Mouse (Mus musculus) kidney, postnatal 36 days (tissue): Measurements from ENCODE around the gene Nhej1.

ENCODE experiments used
- DNase-seq, 2 experiments: peaks; one replicate each; pipeline ENCODE4 v3.0.0; 2021 to 2022; ENCODE audit warnings: mixed read lengths in 2 of 2

The Nhej1 gene

DNA sequence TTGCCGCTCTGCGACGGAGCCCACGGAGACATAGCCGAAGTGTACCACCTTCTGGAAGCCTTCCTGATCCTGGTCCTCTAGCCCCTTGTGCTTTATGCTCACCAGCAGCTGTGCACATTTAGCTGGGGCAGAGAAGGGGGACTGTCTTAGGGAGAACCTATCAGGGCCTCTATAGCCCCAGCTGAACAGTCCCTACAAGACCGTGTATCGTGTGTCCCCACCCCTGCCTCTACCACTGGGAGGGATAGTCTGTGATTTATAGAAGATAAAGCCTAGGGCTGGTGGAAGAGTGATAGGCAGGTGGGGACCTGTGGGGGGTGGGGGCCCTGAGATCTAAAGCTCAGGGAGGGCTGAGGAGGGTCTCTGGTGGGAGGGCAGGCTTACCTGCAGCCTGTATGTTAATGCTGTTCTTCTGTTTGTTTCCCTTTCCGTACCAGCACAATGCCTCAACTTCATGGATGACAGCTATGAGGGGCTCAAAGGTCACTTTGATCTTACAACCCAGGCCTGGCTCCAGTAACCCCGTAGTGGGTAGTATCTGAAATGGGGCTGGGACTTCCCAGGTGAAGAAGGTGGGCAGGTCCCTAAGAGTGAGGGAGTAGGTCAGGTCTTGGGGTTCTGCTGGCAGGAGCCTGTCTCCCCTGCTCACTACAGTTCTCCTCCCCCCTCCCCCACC is 197.2 kb downstream of the Nhej1 start:
- peak; percentile 13 to 14 for DNase-seq

DNA sequence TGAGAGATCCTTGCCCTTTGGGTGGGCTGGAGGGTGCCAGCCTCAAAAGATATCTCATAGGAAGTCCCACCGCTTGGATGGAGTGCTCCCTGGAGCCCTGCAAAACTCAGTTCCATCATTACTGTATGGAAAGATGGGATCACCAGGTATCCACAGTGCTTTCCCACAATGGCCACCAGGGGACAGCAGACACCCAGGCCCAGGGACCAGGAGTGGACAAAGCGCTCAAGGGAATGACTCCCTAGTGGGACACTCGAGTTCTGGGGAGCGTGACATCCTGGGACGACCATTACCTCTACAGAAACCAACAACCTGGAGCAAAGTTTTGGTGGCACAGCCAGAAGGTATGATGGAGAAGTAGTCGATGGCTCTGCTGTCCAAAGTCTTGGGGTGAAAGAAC is 198.3 kb downstream of the Nhej1 start:
- DNase-seq: peak; percentile 69 to 85

DNA sequence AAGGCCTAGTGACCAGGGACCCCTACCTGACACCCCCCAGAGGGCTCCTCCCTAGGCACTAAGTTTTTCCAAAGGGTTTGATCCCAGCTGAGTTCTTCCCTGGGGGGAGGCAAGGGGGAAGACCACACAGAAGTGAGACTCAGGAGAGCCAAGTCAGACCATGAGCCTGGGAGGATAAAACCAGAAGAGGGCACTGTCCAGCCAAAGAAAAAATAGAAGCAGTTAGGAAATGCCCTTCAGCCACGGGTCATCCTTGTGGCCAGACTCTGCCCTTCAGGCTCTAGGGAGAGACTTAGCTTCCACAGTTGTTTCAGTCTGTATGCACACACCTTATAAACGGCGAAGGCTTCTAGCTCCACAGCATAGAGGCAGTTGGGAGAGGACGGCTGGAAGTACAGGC is 200.5 kb downstream of the Nhej1 start:
- DNase-seq: peak; percentile 44 to 45
